Mouse (Mus musculus): Measurements from ENCODE around the gene Zfp870. TPM values are rescaled to one million over a fixed set of nuclear protein-coding genes. Genes with fewer than 3 reads are reported as not detected.

The Zfp870 gene
- total and polyA plus RNA-seq, 3 experiments = 0.25 TPM; not detected in 2

GRCm38 (mm10) chr17:32889611-32890010, 1.8 kb downstream of the Zfp870 start:
- Histone ChIP-seq H3K4me1 (ENCODE audit: control insufficient read depth in 1 of 2, insufficient read depth in 2 of 2, low read length in 2 of 2) (no peaks in the 10 kb centered on the region), H3K9me3 (replicated peaks; ENCODE audit: insufficient read depth, low read length) (no peaks in the 10 kb centered on the region), H3K79me2 (ENCODE audit: control insufficient read depth, insufficient read depth, low read length, poor library complexity) (no peaks in the 10 kb centered on the region), H3K36me3 (ENCODE audit: control insufficient read depth in 1 of 2, insufficient read depth in 2 of 2, low read length in 2 of 2) (no peaks in the 10 kb centered on the region), H3K27ac (ENCODE audit: control insufficient read depth, low read depth, low read length) (no peak overlapping the region), H3K9ac (ENCODE audit: control insufficient read depth, low read depth, low read length, poor library complexity, severe bottlenecking) (no peak overlapping the region), H3K4me3 (ENCODE audit: control insufficient read depth in 1 of 2, insufficient read depth in 1 of 2, low read depth in 2 of 2, low read length in 2 of 2) (no peak overlapping the region), H3K27me3 (ENCODE audit: control insufficient read depth in 1 of 2, insufficient read depth in 2 of 2, low read length in 2 of 2) (peaks cover 3 to 6% of the 10 kb centered on the region in 2 experiments; a peak in 3 of 4 replicates)
- no peak for DNase-seq (ENCODE audit: low read depth, low spot score)
- no peak for TF ChIP-seq MAFK (IDR thresholded peaks at IDR 0.05; ENCODE audit: borderline replicate concordance, low read depth, low read length)
- TF ChIP-seq POLR2A (IDR thresholded peaks at IDR 0.05; ENCODE audit: control insufficient read depth in 1 of 2, insufficient read depth in 1 of 2, low read depth in 1 of 2, low read length in 2 of 2, poor library complexity in 1 of 2) = no peak
- TF ChIP-seq MEF2A (IDR thresholded peaks at IDR 0.05; ENCODE audit: extremely low read depth, insufficient replicate concordance, low read depth, low read length, poor library complexity, severe bottlenecking) = no peak
- TF ChIP-seq EP300 (IDR thresholded peaks at IDR 0.05; ENCODE audit: low read depth in 1 of 2, low read length in 2 of 2) = no peak
- no peak for TF ChIP-seq POLR2AphosphoS5 (IDR thresholded peaks at IDR 0.05; ENCODE audit: borderline replicate concordance, low read depth, low read length)
- no peak for TF ChIP-seq ZNF384 (IDR thresholded peaks at IDR 0.05; ENCODE audit: low read depth, low read length)

GRCm38 (mm10) chr17:32880320-32881218, 10.9 kb downstream of the Zfp870 start:
- H3K79me2 ChIP-seq (ENCODE audit: control insufficient read depth, insufficient read depth, low read length, poor library complexity) = no peaks in the 10 kb centered on the region
- H3K9ac ChIP-seq (ENCODE audit: control insufficient read depth, low read depth, low read length, poor library complexity, severe bottlenecking) = no peak overlapping the region
- no peak overlapping the region for H3K4me3 ChIP-seq (ENCODE audit: control insufficient read depth in 1 of 2, insufficient read depth in 1 of 2, low read depth in 2 of 2, low read length in 2 of 2)
- DNase-seq (ENCODE audit: low read depth, low spot score) = no peak
- no peaks in the 10 kb centered on the region for H3K4me1 ChIP-seq (ENCODE audit: control insufficient read depth in 1 of 2, insufficient read depth in 2 of 2, low read length in 2 of 2)
- peaks cover 0 to 3% of the 10 kb centered on the region in 2 experiments; a peak in 3 of 4 replicates for H3K27me3 ChIP-seq (ENCODE audit: control insufficient read depth in 1 of 2, insufficient read depth in 2 of 2, low read length in 2 of 2)
- no peak for TF ChIP-seq MAZ (IDR thresholded peaks at IDR 0.05; ENCODE audit: low read depth, low read length)
- no peak for TF ChIP-seq ZMIZ1 (IDR thresholded peaks at IDR 0.05; ENCODE audit: low read depth, low read length)
- TF ChIP-seq KAT2A (conservative IDR thresholded peaks at IDR 0.05; ENCODE audit: low read depth, low read length) = no peak
- no peak for TF ChIP-seq POLR2AphosphoS5 (IDR thresholded peaks at IDR 0.05; ENCODE audit: borderline replicate concordance, low read depth, low read length)
- no peak for TF ChIP-seq RAD21 (IDR thresholded peaks at IDR 0.05; ENCODE audit: low read depth, low read length)
- no peak for TF ChIP-seq MXI1 (IDR thresholded peaks at IDR 0.05; ENCODE audit: low read depth, low read length)
- no peak for TF ChIP-seq GATA1 (IDR thresholded peaks at IDR 0.05; ENCODE audit: low read depth, low read length)
- no peak for TF ChIP-seq TCF12 (IDR thresholded peaks at IDR 0.05; ENCODE audit: low read depth, low read length)
- TF ChIP-seq ZC3H11A (IDR thresholded peaks at IDR 0.05; ENCODE audit: low read depth, low read length) = no peak
- no peak for TF ChIP-seq UBTF (IDR thresholded peaks at IDR 0.05; ENCODE audit: borderline replicate concordance, insufficient read depth, low read depth, low read length)
- no peak overlapping the region for H3K27ac ChIP-seq (ENCODE audit: control insufficient read depth, low read depth, low read length)
- H3K9me3 ChIP-seq (replicated peaks; ENCODE audit: insufficient read depth, low read length) = no peaks in the 10 kb centered on the region
- H3K36me3 ChIP-seq (ENCODE audit: control insufficient read depth in 1 of 2, insufficient read depth in 2 of 2, low read length in 2 of 2) = no peaks in the 10 kb centered on the region
